Mouse (Mus musculus): ENCODE data around the gene Lpcat4.
"Not testable (repeated sequence)": the region's sequence is repeated elsewhere in the genome, so short reads cannot be mapped to it uniquely, and the experiment has no call there.

Gene Lpcat4

DNA sequence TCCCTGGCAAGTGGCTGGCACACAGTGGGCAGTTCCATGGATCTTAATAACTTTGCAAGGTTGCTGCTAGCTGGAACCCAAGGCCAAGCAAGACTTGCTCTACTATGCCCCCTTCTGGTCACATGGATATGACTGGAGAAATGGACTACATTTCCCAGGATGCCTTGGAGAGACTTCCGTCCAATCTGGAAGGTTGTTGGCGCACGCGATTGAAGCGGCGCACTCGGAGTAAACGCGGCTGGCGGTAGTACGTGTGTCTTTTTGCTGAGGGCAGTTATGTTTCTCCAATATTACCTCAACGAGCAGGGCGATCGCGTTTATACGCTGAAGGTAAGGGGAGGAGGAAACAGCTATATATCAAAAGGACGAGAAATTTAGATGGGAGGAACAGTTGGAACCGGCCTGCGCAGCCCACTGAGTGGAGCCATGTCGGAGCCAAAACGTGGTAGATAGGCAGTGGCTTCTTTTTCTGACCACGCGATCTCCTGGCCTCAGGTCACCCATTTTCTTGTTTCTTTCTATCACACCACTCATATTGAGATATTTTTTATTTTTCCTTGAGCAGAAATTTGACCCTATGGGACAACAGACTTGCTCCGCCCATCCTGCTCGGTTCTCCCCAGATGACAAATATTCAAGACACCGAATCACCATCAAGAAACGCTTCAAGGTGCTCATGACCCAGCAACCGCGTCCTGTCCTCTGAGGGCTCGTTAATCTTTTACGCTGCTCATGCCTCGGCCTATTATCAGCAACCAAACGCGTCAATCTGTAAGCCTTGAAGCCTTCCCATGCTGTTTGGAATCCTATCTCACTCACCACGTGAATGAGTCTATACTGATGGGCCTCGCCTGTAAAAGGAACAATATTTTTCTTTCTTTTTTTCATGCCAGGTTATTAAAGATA lies 22.7 kb downstream of the Lpcat4 start, which contains the start of gene Nop10:
TSS of gene Nop10 (plus strand) at position 179 of the 906 bp plus-strand sequence.
- DNase-seq (ENCODE audit: low read depth, low spot score), result peak; percentile 86

- DNase-seq (ENCODE audit: low read depth, low spot score), result no peak
These were observed 23.6 kb downstream of the Lpcat4 start for GRCm38 (mm10) chr2:112262779-112263295.

- DNase-seq (ENCODE audit: low read depth, low spot score), result no peak
These were observed 25.1 kb downstream of the Lpcat4 start for GRCm38 (mm10) chr2:112264364-112264763.

GRCm38 (mm10) chr2:112265448-112266241 lies 26.4 kb downstream of the Lpcat4 start, which contains the start of gene Slc12a6:
Gene Slc12a6 (plus strand): TSS chr2:112265825.
- peak; percentile 85 for DNase-seq (ENCODE audit: low read depth, low spot score)

DNA sequence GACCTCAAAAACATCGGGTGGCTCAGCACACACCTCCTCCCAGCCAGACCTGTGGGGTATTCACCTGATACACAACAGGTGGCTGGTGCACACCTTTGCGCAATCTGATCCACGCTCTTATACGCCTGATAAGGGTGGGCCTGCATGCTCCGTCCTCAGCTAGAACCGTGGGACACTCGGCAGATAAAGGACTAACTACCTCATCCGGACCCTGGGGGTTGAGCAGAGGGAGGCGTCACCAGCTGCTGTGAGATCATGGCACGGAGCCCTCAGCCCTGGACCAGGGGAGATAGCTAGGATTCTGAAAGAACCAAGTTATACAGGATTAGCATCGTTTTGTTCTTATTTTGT lies 26.9 kb downstream of the Lpcat4 start, which contains the start of gene Gm21985:
TSS of gene Gm21985 (plus strand) at position 73 of the 351 bp plus-strand sequence.
- no peak for DNase-seq (ENCODE audit: low read depth, low spot score)

DNA sequence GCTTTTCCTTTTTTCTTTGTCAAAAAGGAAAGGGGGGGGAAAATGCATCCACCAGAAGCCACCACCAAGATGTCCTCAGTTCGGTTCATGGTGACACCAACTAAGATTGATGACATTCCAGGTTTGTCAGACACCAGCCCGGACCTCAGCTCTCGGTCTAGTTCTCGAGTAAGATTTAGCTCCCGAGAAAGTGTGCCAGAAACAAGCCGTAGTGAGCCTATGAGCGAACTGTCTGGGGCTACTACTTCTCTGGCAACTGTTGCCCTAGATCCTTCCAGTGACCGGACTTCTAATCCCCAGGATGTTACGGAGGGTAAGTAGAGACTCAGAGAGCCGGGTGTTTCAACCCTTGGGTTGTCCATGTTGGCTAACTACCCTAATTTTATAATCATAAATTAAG lies 27.5 kb downstream of the Lpcat4 start:
- no peak for DNase-seq (ENCODE audit: low read depth, low spot score)

GRCm38 (mm10) chr2:112267547-112268269 lies 28.4 kb downstream of the Lpcat4 start:
- DNase-seq (ENCODE audit: low read depth, low spot score), result no peak

DNA sequence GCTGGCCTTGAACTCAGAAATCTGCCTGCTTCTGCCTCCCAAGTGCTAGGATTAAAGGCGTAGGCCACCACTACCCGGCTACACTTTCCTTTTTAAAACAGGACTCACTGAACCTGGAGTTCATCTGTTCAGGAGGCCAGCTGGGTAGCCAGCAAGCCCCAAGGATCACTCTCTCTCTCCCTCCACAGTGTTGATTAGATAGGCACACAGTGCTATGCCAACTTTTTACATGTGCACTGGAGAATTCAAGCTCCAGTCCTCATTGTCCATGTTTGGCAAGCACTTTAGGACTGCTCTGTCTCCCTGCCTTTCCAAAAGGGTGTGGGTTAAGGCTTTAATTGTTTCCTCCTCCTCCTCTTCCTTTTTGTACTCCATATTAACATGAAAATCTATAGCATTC lies 30.7 kb downstream of the Lpcat4 start:
- DNase-seq (ENCODE audit: low read depth, low spot score), result no peak

- DNase-seq (ENCODE audit: low read depth, low spot score), result no peak
These were observed 33.6 kb downstream of the Lpcat4 start for GRCm38 (mm10) chr2:112272909-112273308.

DNA sequence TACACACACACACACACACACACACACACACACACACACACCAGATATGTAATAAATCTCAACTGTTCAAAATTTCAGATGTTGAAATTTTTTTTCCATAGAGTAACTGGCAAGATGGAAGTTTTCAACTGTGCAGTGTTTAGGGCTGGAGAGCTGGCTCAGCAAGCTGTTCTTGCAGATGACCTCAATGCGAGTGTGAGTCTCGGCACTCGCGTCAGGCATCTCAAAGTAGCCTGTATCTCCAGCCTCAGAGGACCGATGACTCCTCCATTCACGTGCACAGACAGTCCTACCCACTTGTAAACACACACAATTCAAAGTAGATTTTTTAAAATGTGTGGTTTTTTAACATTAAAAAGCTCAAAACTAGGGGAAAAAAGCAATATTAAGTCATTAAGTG lies 34.2 kb downstream of the Lpcat4 start:
- DNase-seq (ENCODE audit: low read depth, low spot score), result no peak

DNA sequence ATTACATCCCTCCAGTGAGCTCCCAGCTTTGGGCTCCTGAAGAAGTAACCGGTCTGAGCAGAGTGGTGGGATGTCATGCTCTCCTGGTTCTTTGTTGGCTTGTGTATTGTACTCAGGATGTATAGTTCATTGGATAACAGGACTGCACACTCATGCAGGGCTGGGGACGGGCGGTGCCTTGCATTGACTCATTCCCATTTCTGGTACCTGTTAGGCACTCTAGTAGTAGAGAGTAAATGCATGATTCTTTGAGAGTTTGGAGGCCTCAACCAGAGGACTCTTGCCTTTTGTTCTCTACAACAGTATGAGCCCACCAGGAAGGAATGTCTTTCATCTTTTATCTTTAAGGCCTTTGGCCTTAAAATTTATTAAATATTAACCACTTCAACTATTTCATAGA lies 37.6 kb downstream of the Lpcat4 start:
- DNase-seq (ENCODE audit: low read depth, low spot score), result no peak

DNA sequence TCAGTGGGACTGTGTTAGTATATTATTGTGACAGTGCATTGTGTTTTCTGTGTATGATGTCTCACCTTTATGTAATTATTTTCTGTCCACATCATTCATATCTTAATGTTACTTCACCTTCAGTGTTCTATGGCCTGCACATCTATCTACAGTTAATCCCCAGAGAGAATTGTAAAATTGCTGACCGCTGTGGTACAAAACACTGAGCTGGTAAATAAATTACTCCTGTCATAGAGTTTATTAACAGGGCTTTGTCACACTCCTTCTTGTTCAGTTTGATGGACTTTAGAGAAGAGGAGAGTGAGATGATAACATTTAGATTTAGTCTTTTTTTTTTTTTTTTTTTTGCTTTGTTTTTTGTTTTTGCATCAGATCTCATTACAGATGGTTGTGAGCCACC lies 43.6 kb downstream of the Lpcat4 start:
- DNase-seq (ENCODE audit: low read depth, low spot score), result no peak

GRCm38 (mm10) chr2:112284363-112285030 lies 45.2 kb downstream of the Lpcat4 start:
- no peak for DNase-seq (ENCODE audit: low read depth, low spot score)

DNA sequence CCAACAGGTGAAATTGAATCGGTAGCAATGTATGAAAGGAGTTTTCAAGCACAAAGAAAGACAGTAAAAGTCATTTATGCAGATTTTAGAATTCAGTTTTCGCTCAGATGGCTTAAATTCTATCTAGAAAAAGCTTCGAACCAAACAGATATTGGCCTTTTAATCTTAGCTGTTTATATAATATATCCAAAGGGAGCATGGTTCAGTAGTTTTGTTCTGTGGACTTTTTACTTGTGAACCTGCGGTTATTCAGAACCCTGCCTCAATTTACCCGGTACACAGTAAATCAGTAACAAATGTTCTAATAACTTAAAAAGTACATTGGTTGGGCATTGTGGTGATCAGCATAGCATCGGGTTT lies 45.7 kb downstream of the Lpcat4 start:
- no peak for DNase-seq (ENCODE audit: low read depth, low spot score)

- not testable (repeated sequence) for DNase-seq (ENCODE audit: low read depth, low spot score)
These were observed 46.8 kb downstream of the Lpcat4 start for GRCm38 (mm10) chr2:112286062-112286461.

DNA sequence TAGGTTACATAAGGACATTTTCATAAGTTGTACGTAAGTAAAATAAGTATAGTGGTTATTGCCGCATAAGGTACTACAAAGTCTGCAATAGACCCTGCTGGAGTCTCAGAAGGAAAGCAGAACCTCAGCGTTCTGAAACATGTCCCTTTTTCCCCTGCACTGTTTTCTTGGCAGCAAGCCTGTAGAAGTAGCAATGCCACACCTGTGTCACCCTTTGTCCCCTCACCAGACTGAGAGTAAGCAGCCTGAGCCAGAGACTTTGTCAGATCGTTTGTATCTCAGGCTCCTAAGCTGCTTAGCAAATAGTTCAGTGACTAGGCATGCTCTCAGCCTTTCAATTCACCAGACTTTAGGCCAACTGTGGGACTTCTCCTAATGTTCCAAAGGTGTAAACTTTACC lies 47.8 kb downstream of the Lpcat4 start:
- no peak for DNase-seq (ENCODE audit: low read depth, low spot score)

GRCm38 (mm10) chr2:112289507-112289906 lies 50.2 kb downstream of the Lpcat4 start:
- no peak for DNase-seq (ENCODE audit: low read depth, low spot score)

GRCm38 (mm10) chr2:112292823-112293222 lies 53.6 kb downstream of the Lpcat4 start:
- no peak for DNase-seq (ENCODE audit: low read depth, low spot score)

GRCm38 (mm10) chr2:112296211-112296610 lies 56.9 kb downstream of the Lpcat4 start:
- no peak for DNase-seq (ENCODE audit: low read depth, low spot score)

Measured in c-Kit-negative CD71-positive TER-119-positive erythroid progenitor cells, embryonic 14.5 days (primary cell).